Mouse (Mus musculus) forebrain, embryonic 11.5 days (tissue): ENCODE measurements around the gene C2cd4d. TPM values are rescaled to one million over a fixed set of nuclear protein-coding genes. Genes with fewer than 3 reads are reported as not detected.

ENCODE experiments used
- ATAC-seq: fragments of 200-750 bp; cut with Nextera tagmentation; replicated peaks from 2 replicates; pipeline ENCODE4 v1.8.0; 2017; ENCODE audit warnings: moderate TSS enrichment; ENCODE audit not compliant: low FRiP score
- DNase-seq: peaks from one replicate; pipeline ENCODE4 v3.0.0-alpha.2; 2017; ENCODE audit warnings: low spot score
- H3K27ac ChIP-seq: fragments of 300-500 bp; sonication (generic); 2 replicates; pipeline ENCODE4 v1.5.1; 2014; ENCODE audit warnings: low read depth, low read length
- H3K27me3 ChIP-seq: fragments of 300-500 bp; sonication (generic); 2 replicates; pipeline ENCODE4 v1.6.1; 2014; ENCODE audit warnings: mild to moderate bottlenecking, low read length, mixed read lengths; ENCODE audit not compliant: control insufficient read depth, insufficient read depth
- H3K36me3 ChIP-seq: fragments of 300-500 bp; sonication (generic); 2 replicates; pipeline ENCODE4 v1.6.1; 2014; ENCODE audit warnings: mild to moderate bottlenecking, low read length, moderate library complexity, mixed read lengths; ENCODE audit not compliant: control insufficient read depth, insufficient read depth
- H3K4me1 ChIP-seq: fragments of 300-500 bp; sonication (generic); replicated peaks from 2 replicates; pipeline ENCODE4 v1.6.1; 2014; ENCODE audit warnings: low read length, mixed read lengths; ENCODE audit not compliant: control insufficient read depth, insufficient read depth
- H3K4me2 ChIP-seq: fragments of 300-500 bp; sonication (generic); 2 replicates; pipeline ENCODE4 v1.6.1; 2014; ENCODE audit warnings: low read depth, mild to moderate bottlenecking, low read length, moderate library complexity, mixed read lengths; ENCODE audit not compliant: severe bottlenecking
- H3K4me3 ChIP-seq: fragments of 300-500 bp; sonication (generic); 2 replicates; pipeline ENCODE4 v1.5.1; 2014; ENCODE audit warnings: low read depth, low read length
- H3K9ac ChIP-seq: fragments of 300-500 bp; sonication (generic); 2 replicates; pipeline ENCODE4 v1.6.1; 2014; ENCODE audit warnings: low read length
- H3K9me3 ChIP-seq: fragments of 300-500 bp; sonication (generic); 2 replicates; pipeline ENCODE4 v1.6.1; 2016; ENCODE audit warnings: low read length, mixed read lengths; ENCODE audit not compliant: control insufficient read depth
- WGBS: fragments of 180-500 bp; shearing (Covaris S2); extraction: QIAGEN DNeasy Blood & Tissue Kit; methylation state at CpG from one replicate; pipeline ENCODE4 v1.1.7; 2014; 5-methylcytosine and 5-hydroxymethylcytosine counted together
- polyA plus RNA-seq: library from polyadenylated mRNA; unstranded; fragments of >200 nt; fragmentation: Nextera tagmentation; extraction: Ambion mirVana; gene quantifications from 2 replicates; pipeline ENCODE4 v1.2.1, GENCODE M21; 2014

C2cd4d gene
- polyA plus RNA-seq, 1 experiment from 2014 or later, result 0.94 TPM

DNA sequence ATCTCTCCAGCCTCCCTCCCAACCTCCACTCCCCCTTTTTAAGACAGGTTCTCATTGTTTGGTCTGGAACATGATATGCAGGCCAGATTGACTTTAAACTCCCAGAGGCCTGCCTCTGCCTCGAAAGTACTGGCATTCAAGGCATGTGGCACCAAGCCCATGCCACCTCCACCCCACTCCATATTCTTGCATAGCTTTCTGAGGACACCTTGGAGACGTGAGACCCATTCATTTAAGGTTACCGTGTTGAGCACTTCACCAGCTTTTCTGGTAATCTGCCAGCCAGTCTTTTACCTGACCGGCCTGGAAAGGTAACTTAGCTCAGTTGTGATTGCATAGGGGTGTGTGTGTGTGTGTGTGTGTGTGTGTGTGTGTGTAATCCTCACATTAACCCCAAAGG, 43.3 kb downstream of the C2cd4d start:
- no peaks in the 10 kb centered on the region for H3K36me3 ChIP-seq

DNA sequence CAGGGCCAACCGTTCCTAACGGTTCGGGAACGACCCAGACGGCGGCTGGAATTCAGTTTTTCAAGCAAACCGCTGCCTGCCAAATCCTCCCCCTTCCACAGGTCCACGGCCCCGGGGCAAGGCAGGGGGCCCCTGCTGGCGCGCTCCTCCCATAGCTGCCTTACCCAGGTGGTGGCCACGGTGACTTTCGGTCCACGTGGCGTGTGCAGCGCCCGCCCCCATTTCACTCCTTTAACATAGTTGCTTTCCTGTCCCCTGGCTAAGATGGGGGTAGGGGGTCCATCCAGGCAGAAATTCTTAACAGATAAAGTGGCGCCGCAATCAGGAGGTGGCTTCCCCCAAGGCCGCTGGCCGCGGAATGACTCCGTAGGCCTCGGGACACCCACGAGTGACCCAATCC, 50.3 kb downstream of the C2cd4d start:
- Histone ChIP-seq H3K9me3 (no peaks in the 10 kb centered on the region), H3K27ac (no peak overlapping the region), H3K4me2 (peak overlapping the region; percentile 88), H3K36me3 (no peaks in the 10 kb centered on the region), H3K9ac (peak overlapping the region; percentile 73), H3K27me3 (no peaks in the 10 kb centered on the region), H3K4me1 (no peaks in the 10 kb centered on the region; the same call in 1 of the 2 replicates), H3K4me3 (peak overlapping the region; percentile 46)
- 9% methylated on average over 25 of the region's 25 CpGs for WGBS
- ATAC-seq (peak; percentile 64), DNase-seq (no peak)

More for the DNA sequence above, 43.3 kb downstream of the C2cd4d start:
- ATAC-seq (no peak), DNase-seq (no peak)
- no peak overlapping the region for H3K4me3 ChIP-seq
- 80% methylated on average over 4 of the region's 4 CpGs for WGBS
- no peak overlapping the region for H3K9ac ChIP-seq
- no peaks in the 10 kb centered on the region for H3K27me3 ChIP-seq
- H3K4me1 ChIP-seq, result peaks cover 6% of the 10 kb centered on the region; the same call in 1 of the 2 replicates
- H3K9me3 ChIP-seq, result no peaks in the 10 kb centered on the region
- H3K4me2 ChIP-seq, result no peak overlapping the region
- no peak overlapping the region for H3K27ac ChIP-seq

DNA sequence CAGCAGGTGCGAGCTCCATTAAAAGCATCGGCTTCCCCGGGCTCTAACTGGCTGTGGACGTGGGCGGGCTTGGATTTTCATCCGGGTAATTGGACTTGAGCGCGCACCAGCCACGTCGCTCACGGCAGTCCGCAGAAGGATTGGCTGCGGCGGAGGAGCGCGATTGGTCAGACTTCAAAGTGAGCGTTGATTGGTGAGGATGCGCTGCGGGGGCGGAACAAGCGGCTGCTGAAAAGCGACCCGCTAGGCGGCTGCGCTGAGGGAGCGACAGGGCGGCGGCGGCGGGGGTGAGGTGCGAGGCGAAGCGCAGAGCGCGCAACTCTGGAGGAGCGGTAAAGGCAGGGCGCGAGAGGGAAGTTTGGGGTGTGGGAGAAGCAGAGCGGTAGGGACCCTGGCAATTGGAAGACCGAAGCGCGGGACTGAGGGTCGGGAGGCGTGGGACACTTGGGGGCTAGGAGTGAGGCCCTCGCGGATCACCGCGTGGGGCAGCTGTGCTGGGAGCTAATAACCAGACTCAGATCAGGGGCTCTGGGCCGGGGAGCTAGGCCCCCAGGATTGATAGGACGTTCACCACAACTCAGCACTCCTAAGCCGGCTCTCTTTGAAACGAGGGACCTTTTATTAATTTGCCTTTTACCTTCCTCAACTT, 50.9 kb downstream of the C2cd4d start, which contains the start of gene Tdrkh:
Gene Tdrkh (plus strand): TSS at position 243 of the 649 bp plus-strand sequence.
- ATAC-seq, result peak; percentile 100
- WGBS, result 7% methylated on average over 52 of the region's 52 CpGs
- Histone ChIP-seq H3K4me3 (peak within 1 kb of the TSS; percentile 46), H3K36me3 (no peaks in the 10 kb centered on the region), H3K27ac (0 out of 2 replicates have a peak within 1 kb of the TSS, but pooled peaks have one; percentile 6), H3K27me3 (no peaks in the 10 kb centered on the region), H3K9me3 (no peaks in the 10 kb centered on the region), H3K9ac (peak within 1 kb of the TSS; percentile 73), H3K4me1 (no peaks in the 10 kb centered on the region; the same call in 1 of the 2 replicates), H3K4me2 (peak within 1 kb of the TSS; percentile 88)
- DNase-seq, result peak; percentile 98

Other genes with a start within 250 kb of the C2cd4d start
- not detected in 2 replicates for gene Gm10696, start 184.2 kb upstream of the C2cd4d start, polyA plus RNA-seq
- not detected in 2 replicates for gene Gm5286, start 165.7 kb upstream of the C2cd4d start, polyA plus RNA-seq
- gene Gm4778, start 98.4 kb upstream of the C2cd4d start, polyA plus RNA-seq, result not detected in 2 replicates
- gene Them4, start 52.3 kb upstream of the C2cd4d start, polyA plus RNA-seq, result 8.3 and 9.6 TPM in 2 replicates
- gene Them5, start 20.3 kb upstream of the C2cd4d start, polyA plus RNA-seq, result 0.35 and 0.57 TPM in 2 replicates
- gene Rorc, start 10.4 kb downstream of the C2cd4d start, polyA plus RNA-seq, result 0.60 and 1.3 TPM in 2 replicates
- gene Lingo4, start 36.1 kb downstream of the C2cd4d start, polyA plus RNA-seq, result 0.23 and 0.35 TPM in 2 replicates
- 55.0 and 57.5 TPM in 2 replicates for gene Tdrkh, start 50.8 kb downstream of the C2cd4d start, polyA plus RNA-seq
- gene Mrpl9, start 80.9 kb downstream of the C2cd4d start, polyA plus RNA-seq, result 65.3 and 67.0 TPM in 2 replicates
- gene Oaz3, start 81.5 kb downstream of the C2cd4d start, polyA plus RNA-seq, result 0.40 and 0.76 TPM in 2 replicates
- gene Celf3, start 115.9 kb downstream of the C2cd4d start, polyA plus RNA-seq, result 137 and 149 TPM in 2 replicates
- 12.8 and 15.5 TPM in 2 replicates for gene Riiad1, start 117.9 kb downstream of the C2cd4d start, polyA plus RNA-seq
- gene Snx27, start 220.3 kb downstream of the C2cd4d start, polyA plus RNA-seq, result 46.9 and 48.5 TPM in 2 replicates